Mouse (Mus musculus): ENCODE measurements around the gene Sar1a. TPM values are rescaled to one million over a fixed set of nuclear protein-coding genes. Genes with fewer than 3 reads are reported as not detected.
A peak's percentile ranks its signal among the peaks of the same experiment; 100 is the strongest.

Sar1a gene
- polyA plus RNA-seq, 1 experiment from 2014 or later, result 200 TPM

DNA sequence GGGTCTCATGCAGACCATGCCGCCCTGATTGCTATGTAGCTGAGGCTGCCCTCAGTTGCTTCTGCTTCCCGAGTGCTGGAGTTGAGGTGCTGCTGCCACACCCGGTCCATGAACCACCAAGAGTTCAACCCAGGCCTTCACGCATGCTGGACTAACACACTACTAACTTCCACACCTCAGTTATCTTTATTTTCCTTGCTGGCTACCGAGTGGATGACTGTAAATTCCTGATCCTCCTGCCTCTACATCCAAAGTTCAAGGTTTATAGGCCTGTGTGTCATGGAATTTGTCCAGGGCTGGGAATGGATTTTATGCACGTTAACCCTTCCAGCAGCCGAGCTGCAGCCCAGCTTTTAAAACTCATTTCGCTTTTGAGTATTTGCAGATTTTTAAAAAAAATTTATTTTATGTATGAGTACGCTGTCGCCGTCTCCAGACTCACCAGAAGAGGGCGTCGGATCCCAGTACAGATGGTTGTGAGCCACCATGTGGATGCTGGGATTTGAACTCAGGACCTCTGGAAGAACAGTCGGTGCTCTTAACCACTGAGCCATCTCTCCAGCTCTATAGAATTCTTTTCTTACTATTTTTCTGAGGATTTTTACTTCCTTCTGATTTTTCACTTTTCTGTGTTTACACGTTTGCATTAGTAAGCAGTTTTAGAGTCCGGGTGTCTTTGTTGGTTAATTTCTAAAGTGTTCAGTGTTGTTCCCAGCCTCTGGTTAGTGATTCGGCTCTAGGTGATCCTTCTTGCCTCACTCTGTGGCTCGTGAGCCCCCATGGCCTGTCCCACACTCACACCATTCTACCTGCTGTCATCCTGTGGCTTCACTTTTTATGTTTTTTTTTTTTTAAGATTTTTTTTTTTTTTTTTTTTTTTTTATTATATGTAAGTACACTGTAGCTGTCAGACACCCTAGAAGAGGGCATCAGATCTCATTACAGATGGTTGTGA is 22.9 kb upstream of the Sar1a start:
- Histone ChIP-seq H3K9ac (replicated peaks) (no peak overlapping the region), H3K4me3 (replicated peaks) (no peak overlapping the region), H3K4me2 (replicated peaks) (no peak overlapping the region), H3K27ac (no peak overlapping the region), H3K36me3 (peaks cover 67% of the 10 kb centered on the region), H3K9me3 (no peaks in the 10 kb centered on the region), H3K27me3 (no peaks in the 10 kb centered on the region), H3K4me1 (replicated peaks) (no peaks in the 10 kb centered on the region)
- 93% methylated on average over 18 of the region's 18 CpGs for WGBS
- ATAC-seq, result peak; percentile 34; the same call in 1 of the 2 replicates

DNA sequence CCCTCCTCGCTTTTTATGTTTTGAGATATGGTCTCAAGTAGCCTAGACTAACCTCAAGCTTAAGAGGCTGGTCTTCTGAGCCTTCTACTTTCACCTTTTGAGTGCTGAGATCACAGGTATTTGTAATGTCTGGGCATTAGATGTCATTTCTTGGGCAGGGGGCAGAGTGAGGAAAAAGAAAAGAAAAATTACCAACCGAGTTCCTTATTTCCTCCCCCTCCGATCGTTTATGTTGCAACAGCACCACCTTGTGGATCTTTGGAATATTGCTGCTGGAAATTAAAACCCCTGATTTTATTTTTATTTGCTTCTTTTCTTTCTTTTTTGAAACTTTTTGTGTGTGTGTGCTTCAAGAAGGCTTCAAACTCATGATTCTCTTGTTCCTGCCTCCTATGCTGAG is 22.1 kb upstream of the Sar1a start:
- H3K4me3 ChIP-seq (replicated peaks), result no peak overlapping the region
- H3K27me3 ChIP-seq, result no peaks in the 10 kb centered on the region
- WGBS, result 30% methylated on average over 4 of the region's 4 CpGs
- peaks cover 68% of the 10 kb centered on the region for H3K36me3 ChIP-seq
- H3K9ac ChIP-seq (replicated peaks), result no peak overlapping the region
- H3K27ac ChIP-seq, result no peak overlapping the region
- H3K4me2 ChIP-seq (replicated peaks), result no peak overlapping the region
- H3K9me3 ChIP-seq, result no peaks in the 10 kb centered on the region
- H3K4me1 ChIP-seq (replicated peaks), result 0 out of 2 replicates have a peak, but pooled peaks cover 4% of the 10 kb centered on the region
- peak; percentile 25; the same call in 1 of the 2 replicates for ATAC-seq

DNA sequence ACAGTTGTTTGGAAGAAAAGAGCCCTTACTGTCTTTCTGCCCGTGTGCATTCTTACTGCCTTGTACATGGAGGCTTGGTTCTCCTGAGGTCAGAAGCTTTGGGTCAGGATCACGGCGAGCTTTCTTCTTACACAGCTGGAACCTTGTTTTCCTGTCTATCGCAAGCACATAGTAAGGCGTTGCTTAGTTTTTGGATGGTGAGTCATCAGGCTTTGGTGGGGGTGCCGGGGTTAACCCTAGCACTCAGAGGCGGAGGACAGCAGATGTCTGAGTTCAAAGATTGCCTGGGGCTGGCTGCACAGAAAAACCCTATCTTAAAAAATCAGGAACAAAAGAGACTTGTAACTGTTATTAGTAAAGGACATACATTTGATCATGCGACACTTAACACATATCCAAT is 18.2 kb upstream of the Sar1a start:
- Histone ChIP-seq H3K4me2 (replicated peaks) (no peak overlapping the region), H3K4me3 (replicated peaks) (no peak overlapping the region), H3K27ac (peak overlapping the region; percentile 73), H3K9ac (replicated peaks) (0 out of 2 replicates have a peak overlapping the region, but pooled peaks have one; percentile 14), H3K27me3 (no peaks in the 10 kb centered on the region), H3K9me3 (no peaks in the 10 kb centered on the region), H3K4me1 (replicated peaks) (0 out of 2 replicates have a peak, but pooled peaks cover 4% of the 10 kb centered on the region), H3K36me3 (peaks cover 73% of the 10 kb centered on the region)
- WGBS, result 73% methylated on average over 8 of the region's 8 CpGs
- ATAC-seq, result no peak

DNA sequence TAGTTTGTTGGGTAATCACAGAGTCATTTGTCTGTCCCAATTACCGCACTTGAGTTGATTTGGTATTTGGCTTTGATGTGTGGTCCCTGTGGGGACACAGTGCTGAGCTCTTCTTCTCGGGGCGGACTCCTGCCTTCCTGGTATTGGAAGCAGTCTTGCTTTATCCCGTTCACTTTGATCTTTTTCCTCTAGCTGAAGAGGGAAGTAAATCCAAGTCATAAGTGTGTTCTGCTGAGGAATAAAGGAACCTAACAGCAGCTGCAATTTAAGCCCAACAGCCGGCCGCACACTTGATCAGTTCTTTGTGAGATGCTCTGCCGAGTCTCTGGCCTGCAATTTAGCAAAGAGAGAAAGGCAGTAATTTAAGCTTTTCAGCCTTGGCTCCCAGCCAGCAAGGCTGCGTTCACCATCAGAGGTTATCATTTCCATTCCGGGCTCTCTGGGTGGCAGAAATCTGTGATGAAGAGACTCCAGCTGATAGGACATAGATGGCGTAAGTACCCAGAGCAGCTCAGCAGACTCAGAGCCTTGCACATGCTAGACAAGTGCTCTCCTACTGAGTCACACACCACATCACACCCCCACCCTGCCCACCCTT is 17.6 kb upstream of the Sar1a start:
- no peak overlapping the region for H3K4me3 ChIP-seq (replicated peaks)
- peak; percentile 82 for ATAC-seq
- 53% methylated on average over 10 of the region's 10 CpGs for WGBS
- peak overlapping the region; percentile 73 for H3K27ac ChIP-seq
- H3K9ac ChIP-seq (replicated peaks), result no peak overlapping the region
- no peaks in the 10 kb centered on the region for H3K27me3 ChIP-seq
- 0 out of 2 replicates have a peak, but pooled peaks cover 4% of the 10 kb centered on the region for H3K4me1 ChIP-seq (replicated peaks)
- no peak overlapping the region for H3K4me2 ChIP-seq (replicated peaks)
- H3K36me3 ChIP-seq, result peaks cover 73% of the 10 kb centered on the region
- no peaks in the 10 kb centered on the region for H3K9me3 ChIP-seq

DNA sequence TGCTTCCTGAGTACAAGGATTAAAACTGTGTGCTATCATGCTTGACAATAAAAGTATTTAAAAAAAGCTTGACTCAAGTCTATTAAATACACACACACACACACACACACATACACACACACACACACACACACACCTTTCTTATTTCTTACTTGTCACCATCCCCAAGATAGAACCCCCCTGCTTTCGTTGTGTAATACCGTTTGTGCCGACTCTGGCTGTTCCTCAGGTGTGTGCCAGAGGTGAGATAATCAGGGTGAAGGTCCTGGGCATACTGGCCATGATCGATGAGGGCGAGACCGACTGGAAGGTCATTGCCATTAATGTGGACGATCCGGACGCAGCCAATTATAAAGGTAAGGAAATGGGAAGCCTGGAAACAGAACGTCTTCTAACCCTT is 15.0 kb upstream of the Sar1a start:
- H3K4me1 ChIP-seq (replicated peaks), result 0 out of 2 replicates have a peak, but pooled peaks cover 4% of the 10 kb centered on the region
- peaks cover 89% of the 10 kb centered on the region for H3K36me3 ChIP-seq
- H3K9me3 ChIP-seq, result no peaks in the 10 kb centered on the region
- no peaks in the 10 kb centered on the region for H3K27me3 ChIP-seq
- ATAC-seq, result no peak
- H3K4me3 ChIP-seq (replicated peaks), result no peak overlapping the region
- 96% methylated on average over 10 of the region's 10 CpGs for WGBS
- H3K9ac ChIP-seq (replicated peaks), result no peak overlapping the region
- no peak overlapping the region for H3K27ac ChIP-seq
- H3K4me2 ChIP-seq (replicated peaks), result no peak overlapping the region

DNA sequence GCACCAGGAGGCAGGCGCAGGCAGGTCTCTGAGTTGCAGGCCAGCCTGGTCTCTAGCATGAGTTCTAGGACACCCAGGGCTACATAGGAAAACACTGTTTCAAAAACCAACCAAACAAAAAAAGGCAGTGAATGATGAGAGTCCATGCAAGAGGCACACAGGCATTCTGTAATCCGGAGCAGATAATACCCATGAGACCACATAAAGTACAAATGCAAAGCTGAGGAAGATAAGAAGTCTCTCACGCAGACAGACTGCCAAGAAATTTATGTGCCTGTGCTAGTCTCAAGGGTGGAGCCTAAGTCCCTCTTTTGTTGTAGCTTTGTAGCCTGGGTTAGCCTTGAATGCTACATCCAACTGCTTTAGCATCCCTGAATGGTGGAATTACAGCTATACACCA is 14.4 kb upstream of the Sar1a start:
- H3K4me1 ChIP-seq (replicated peaks), result 0 out of 2 replicates have a peak, but pooled peaks cover 4% of the 10 kb centered on the region
- no peak overlapping the region for H3K4me3 ChIP-seq (replicated peaks)
- H3K4me2 ChIP-seq (replicated peaks), result no peak overlapping the region
- H3K27ac ChIP-seq, result no peak overlapping the region
- WGBS, result 90% methylated on average over 3 of the region's 3 CpGs
- no peaks in the 10 kb centered on the region for H3K27me3 ChIP-seq
- H3K36me3 ChIP-seq, result peaks cover 93% of the 10 kb centered on the region
- no peaks in the 10 kb centered on the region for H3K9me3 ChIP-seq
- no peak for ATAC-seq
- no peak overlapping the region for H3K9ac ChIP-seq (replicated peaks)

DNA sequence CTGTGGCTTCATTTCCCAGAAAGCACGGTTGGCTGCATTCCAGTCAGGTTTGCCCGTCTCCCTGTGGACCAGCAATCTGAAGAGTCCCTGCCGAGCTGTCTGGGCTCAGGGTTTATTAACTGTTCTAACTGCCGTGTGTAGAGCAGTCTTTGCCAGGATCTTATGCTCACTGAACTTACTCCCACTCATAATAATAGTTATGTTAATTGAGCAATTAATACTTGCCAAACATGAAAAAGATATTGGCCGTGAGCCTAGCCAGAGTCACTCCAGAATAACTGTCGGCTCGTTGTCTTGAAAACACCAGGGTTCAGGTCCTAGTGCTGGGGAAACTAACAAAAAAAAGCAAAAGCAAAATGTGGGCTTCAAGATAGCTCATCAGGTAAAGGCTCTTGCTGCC is 10.8 kb upstream of the Sar1a start:
- no peaks in the 10 kb centered on the region for H3K9me3 ChIP-seq
- no peak overlapping the region for H3K9ac ChIP-seq (replicated peaks)
- peaks cover 91% of the 10 kb centered on the region for H3K36me3 ChIP-seq
- H3K4me1 ChIP-seq (replicated peaks), result no peaks in the 10 kb centered on the region
- H3K4me3 ChIP-seq (replicated peaks), result no peak overlapping the region
- H3K27me3 ChIP-seq, result no peaks in the 10 kb centered on the region
- H3K27ac ChIP-seq, result no peak overlapping the region
- no peak overlapping the region for H3K4me2 ChIP-seq (replicated peaks)
- ATAC-seq, result no peak
- 88% methylated on average over 7 of the region's 7 CpGs for WGBS

DNA sequence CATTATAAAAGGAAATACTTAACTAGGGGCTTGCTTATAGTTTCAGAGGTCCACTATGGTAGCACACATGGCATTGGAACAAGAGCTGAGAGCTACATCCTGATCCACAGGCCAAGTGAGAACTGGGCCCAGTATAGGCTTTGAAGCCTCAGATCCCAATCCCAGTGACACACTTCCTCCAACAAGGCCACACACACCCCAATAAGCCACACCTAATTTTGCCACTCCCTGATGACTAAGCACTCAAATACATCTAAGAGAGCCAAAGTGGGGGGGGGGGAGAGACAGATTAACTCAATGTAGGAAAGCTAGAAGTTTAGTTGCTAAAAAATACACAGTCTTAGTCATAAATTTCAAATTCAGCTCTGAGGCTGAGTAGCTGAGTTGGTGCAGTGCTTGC is 10.2 kb upstream of the Sar1a start:
- Histone ChIP-seq H3K4me2 (replicated peaks) (no peak overlapping the region), H3K9me3 (no peaks in the 10 kb centered on the region), H3K4me1 (replicated peaks) (no peaks in the 10 kb centered on the region), H3K27ac (no peak overlapping the region), H3K36me3 (peaks cover 91% of the 10 kb centered on the region), H3K4me3 (replicated peaks) (no peak overlapping the region), H3K27me3 (no peaks in the 10 kb centered on the region), H3K9ac (replicated peaks) (no peak overlapping the region)
- no peak for ATAC-seq

DNA sequence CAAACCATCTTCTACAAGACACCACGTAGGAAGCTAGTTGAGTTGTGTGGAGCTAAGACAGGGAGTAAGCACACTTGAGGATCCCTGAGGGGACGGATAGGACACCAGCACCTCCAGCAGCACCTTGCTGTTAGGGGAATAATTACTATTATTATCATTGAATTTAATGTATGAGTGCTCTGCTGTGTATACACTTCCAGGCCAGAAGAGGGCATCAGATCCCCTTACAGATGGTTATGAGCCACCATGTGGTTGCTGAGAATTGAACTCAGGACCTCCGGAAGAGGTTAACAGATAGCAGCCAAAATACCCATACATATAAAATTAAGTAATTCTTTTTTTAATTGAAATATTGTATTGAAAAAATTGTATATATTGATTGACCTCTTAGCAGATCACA is 9.3 kb upstream of the Sar1a start:
- Histone ChIP-seq H3K4me1 (replicated peaks) (no peaks in the 10 kb centered on the region), H3K27me3 (no peaks in the 10 kb centered on the region), H3K4me2 (replicated peaks) (no peak overlapping the region), H3K36me3 (peaks cover 88% of the 10 kb centered on the region), H3K27ac (no peak overlapping the region), H3K9me3 (no peaks in the 10 kb centered on the region), H3K4me3 (replicated peaks) (no peak overlapping the region), H3K9ac (replicated peaks) (no peak overlapping the region)
- ATAC-seq, result no peak
- WGBS, result 96% methylated on average over 3 of the region's 3 CpGs

DNA sequence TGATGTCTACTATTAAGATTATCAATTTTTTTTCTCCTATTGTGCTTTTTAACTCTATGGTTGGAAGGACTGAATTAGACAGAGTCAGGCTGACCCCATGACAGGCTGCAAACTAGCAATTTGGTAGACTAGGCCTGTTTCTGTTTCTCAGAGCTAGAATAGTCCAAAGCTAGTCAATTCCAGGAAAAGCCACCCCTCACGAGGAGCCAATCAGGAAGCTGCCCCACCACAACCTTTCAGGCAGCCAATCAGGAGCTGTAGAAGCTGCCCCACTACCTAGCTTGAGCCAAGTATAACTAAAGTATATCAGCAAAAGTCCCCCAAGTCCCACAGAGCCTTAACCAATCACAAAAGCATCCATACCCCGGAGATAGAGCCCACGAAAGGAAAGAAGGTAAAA is 4.2 kb upstream of the Sar1a start:
- peaks cover 45% of the 10 kb centered on the region for H3K36me3 ChIP-seq
- no peak overlapping the region for H3K9ac ChIP-seq (replicated peaks)
- H3K9me3 ChIP-seq, result no peaks in the 10 kb centered on the region
- H3K4me2 ChIP-seq (replicated peaks), result no peak overlapping the region
- ATAC-seq, result no peak
- no peak overlapping the region for H3K27ac ChIP-seq
- peaks cover 10% of the 10 kb centered on the region for H3K4me1 ChIP-seq (replicated peaks)
- no peak overlapping the region for H3K4me3 ChIP-seq (replicated peaks)
- no peaks in the 10 kb centered on the region for H3K27me3 ChIP-seq
- WGBS, result 86% methylated on average over 3 of the region's 3 CpGs

DNA sequence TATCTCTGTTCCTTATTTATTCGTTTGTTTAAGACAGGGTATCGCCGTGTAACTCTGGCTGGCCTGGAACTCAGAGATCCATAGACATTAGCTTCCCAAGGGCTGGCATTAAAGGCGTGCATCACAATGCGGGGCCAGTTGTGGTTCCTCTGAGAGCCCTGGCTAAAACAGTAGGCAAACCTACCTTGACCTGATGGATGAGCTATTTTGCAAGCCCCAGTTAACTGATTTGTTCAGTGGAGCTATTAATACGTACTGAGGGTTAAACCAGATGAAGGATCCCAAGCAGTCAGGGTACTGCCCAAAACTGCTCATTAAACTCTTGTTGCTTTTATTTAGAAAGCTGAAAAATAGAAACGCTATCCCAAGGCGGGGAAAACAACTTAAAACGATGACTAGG is 554 bp upstream of the Sar1a start:
- Histone ChIP-seq H3K4me2 (replicated peaks) (peak overlapping the region; percentile 62), H3K27ac (peak overlapping the region; percentile 77), H3K9ac (replicated peaks) (peak overlapping the region; percentile 67), H3K4me3 (replicated peaks) (peak overlapping the region; percentile 96), H3K4me1 (replicated peaks) (peaks cover 28% of the 10 kb centered on the region), H3K36me3 (peaks cover 14% of the 10 kb centered on the region), H3K27me3 (no peaks in the 10 kb centered on the region), H3K9me3 (no peaks in the 10 kb centered on the region)
- 29% methylated on average over 9 of the region's 9 CpGs for WGBS
- ATAC-seq, result no peak; the same call in 1 of the 2 replicates

DNA sequence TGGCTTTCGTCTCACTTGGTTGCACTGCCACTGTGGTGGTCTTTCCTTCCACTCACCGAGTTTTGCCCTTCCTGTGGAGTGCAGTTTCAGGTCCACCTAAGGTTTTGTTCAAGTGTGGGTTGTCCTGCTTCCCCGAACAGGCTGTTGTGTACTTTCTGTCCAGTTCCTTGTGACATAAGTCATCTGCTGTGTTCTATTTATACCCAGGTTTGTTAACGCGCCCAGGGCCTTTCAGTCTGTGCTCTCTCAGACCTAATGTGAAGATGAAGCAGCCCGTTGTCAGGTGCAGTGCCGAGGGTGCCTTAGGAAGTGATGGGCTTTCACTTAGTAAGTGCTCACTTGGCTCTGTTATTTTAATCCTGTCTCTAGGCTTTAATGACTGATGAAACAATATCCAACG is 9.3 kb downstream of the Sar1a start:
- no peaks in the 10 kb centered on the region for H3K27me3 ChIP-seq
- H3K27ac ChIP-seq, result no peak overlapping the region
- no peaks in the 10 kb centered on the region for H3K9me3 ChIP-seq
- 91% methylated on average over 8 of the region's 8 CpGs for WGBS
- no peak overlapping the region for H3K9ac ChIP-seq (replicated peaks)
- H3K4me1 ChIP-seq (replicated peaks), result no peaks in the 10 kb centered on the region
- ATAC-seq, result no peak
- H3K4me3 ChIP-seq (replicated peaks), result no peak overlapping the region
- H3K4me2 ChIP-seq (replicated peaks), result no peak overlapping the region
- H3K36me3 ChIP-seq, result peaks cover 90% of the 10 kb centered on the region

Data from midbrain, embryonic 13.5 days (tissue).